Mouse (Mus musculus): ENCODE measurements around the gene Mfap4.

GRCm38 (mm10) chr11:61490944-61491520, 5.8 kb downstream of the Mfap4 start:
- TF ChIP-seq EP300 (IDR thresholded peaks at IDR 0.05; ENCODE audit: low read depth) (no peak), CTCF (IDR thresholded peaks at IDR 0.05; ENCODE audit: low read depth) (no peak)
